Mouse (Mus musculus) fibroblast of lung, adult 2 months (primary cell): ENCODE measurements around the gene Apbb2.
A peak's percentile ranks its signal among the peaks of the same experiment; 100 is the strongest.

ENCODE experiments used
- DNase-seq: peaks from one replicate; pipeline ENCODE4 v3.0.0-alpha.2; 2011; ENCODE audit warnings: low read depth

Apbb2 gene

GRCm38 (mm10) chr5:66618597-66618996 lies at the start of gene Apbb2:
Apbb2 (minus strand) TSS chr5:66618784.
- peak; percentile 84 for DNase-seq

- DNase-seq: peak; percentile 8
Measured at GRCm38 (mm10) chr5:66654220-66654619, 35.6 kb upstream of the Apbb2 start.

- DNase-seq: no peak
Measured at GRCm38 (mm10) chr5:66647504-66647903, 28.9 kb upstream of the Apbb2 start.

- DNase-seq: no peak
Measured at GRCm38 (mm10) chr5:66643260-66643659, 24.7 kb upstream of the Apbb2 start.

- peak; percentile 54 for DNase-seq
Measured at GRCm38 (mm10) chr5:66642156-66642555, 23.6 kb upstream of the Apbb2 start.

- DNase-seq: no peak
Measured at GRCm38 (mm10) chr5:66635459-66636079, 17.0 kb upstream of the Apbb2 start.

- DNase-seq: no peak
Measured at GRCm38 (mm10) chr5:66627805-66628204, 9.2 kb upstream of the Apbb2 start.

GRCm38 (mm10) chr5:66620191-66620625 lies 1.6 kb upstream of the Apbb2 start:
- DNase-seq: peak; percentile 46

- no peak for DNase-seq
Measured at GRCm38 (mm10) chr5:66619675-66620074, 1.1 kb upstream of the Apbb2 start.

- no peak for DNase-seq
Measured at GRCm38 (mm10) chr5:66619195-66619594, 611 bp upstream of the Apbb2 start.

- DNase-seq: no peak
Measured at GRCm38 (mm10) chr5:66617921-66618460, 593 bp downstream of the Apbb2 start.

- DNase-seq: no peak
Measured at GRCm38 (mm10) chr5:66614940-66615339, 3.6 kb downstream of the Apbb2 start.

GRCm38 (mm10) chr5:66613725-66614124 lies 4.9 kb downstream of the Apbb2 start:
- no peak for DNase-seq

GRCm38 (mm10) chr5:66612964-66613363 lies 5.6 kb downstream of the Apbb2 start:
- no peak for DNase-seq

GRCm38 (mm10) chr5:66611851-66612250 lies 6.7 kb downstream of the Apbb2 start:
- no peak for DNase-seq

GRCm38 (mm10) chr5:66611361-66611760 lies 7.2 kb downstream of the Apbb2 start:
- DNase-seq: no peak

GRCm38 (mm10) chr5:66610270-66610669 lies 8.3 kb downstream of the Apbb2 start:
- DNase-seq: no peak

GRCm38 (mm10) chr5:66609306-66609705 lies 9.3 kb downstream of the Apbb2 start:
- no peak for DNase-seq

GRCm38 (mm10) chr5:66607801-66608200 lies 10.8 kb downstream of the Apbb2 start:
- no peak for DNase-seq

- no peak for DNase-seq
Measured at GRCm38 (mm10) chr5:66607201-66607600, 11.4 kb downstream of the Apbb2 start.

- no peak for DNase-seq
Measured at GRCm38 (mm10) chr5:66605636-66606035, 12.9 kb downstream of the Apbb2 start.

GRCm38 (mm10) chr5:66604423-66604822 lies 14.2 kb downstream of the Apbb2 start:
- no peak for DNase-seq

GRCm38 (mm10) chr5:66603746-66604145 lies 14.8 kb downstream of the Apbb2 start:
- DNase-seq: no peak

- DNase-seq: no peak
Measured at GRCm38 (mm10) chr5:66603223-66603622, 15.4 kb downstream of the Apbb2 start.
